Mouse (Mus musculus) E14TG2a.4 (cell line): ENCODE results near the gene Saysd1.

Experiments used
- H3K27me3 ChIP-seq: 2 replicates; pipeline ENCODE4 v1.6.1; 2014; ENCODE audit warnings: low read length, control low read depth; ENCODE audit not compliant: insufficient read depth
- H3K36me3 ChIP-seq: 2 replicates; pipeline ENCODE4 v1.6.1; 2014; ENCODE audit warnings: low read length, control low read depth; ENCODE audit not compliant: insufficient read depth
- H3K4me1 ChIP-seq: replicated peaks from 2 replicates; pipeline ENCODE4 v1.6.1; 2014; ENCODE audit warnings: low read depth, low read length, control low read depth
- H3K4me3 ChIP-seq: replicated peaks from 2 replicates; pipeline ENCODE4 v1.5.1; 2014; ENCODE audit warnings: mild to moderate bottlenecking, low read length
- H3K9me3 ChIP-seq: 2 replicates; pipeline ENCODE4 v1.6.1; 2014; ENCODE audit warnings: low read length, control low read depth
- CTCF ChIP-seq: conservative IDR thresholded peaks from 2 replicates; pipeline ENCODE4 v1.5.1; 2014; ENCODE audit warnings: low read length
- NANOG ChIP-seq: IDR thresholded peaks from 2 replicates; pipeline ENCODE4 v1.6.1; 2014; ENCODE audit warnings: borderline replicate concordance, low read length, mixed read lengths
- POU5F1 ChIP-seq: IDR thresholded peaks from 2 replicates; pipeline ENCODE4 v1.6.1; 2014; ENCODE audit warnings: low read length, borderline replicate concordance

Saysd1 gene

DNA sequence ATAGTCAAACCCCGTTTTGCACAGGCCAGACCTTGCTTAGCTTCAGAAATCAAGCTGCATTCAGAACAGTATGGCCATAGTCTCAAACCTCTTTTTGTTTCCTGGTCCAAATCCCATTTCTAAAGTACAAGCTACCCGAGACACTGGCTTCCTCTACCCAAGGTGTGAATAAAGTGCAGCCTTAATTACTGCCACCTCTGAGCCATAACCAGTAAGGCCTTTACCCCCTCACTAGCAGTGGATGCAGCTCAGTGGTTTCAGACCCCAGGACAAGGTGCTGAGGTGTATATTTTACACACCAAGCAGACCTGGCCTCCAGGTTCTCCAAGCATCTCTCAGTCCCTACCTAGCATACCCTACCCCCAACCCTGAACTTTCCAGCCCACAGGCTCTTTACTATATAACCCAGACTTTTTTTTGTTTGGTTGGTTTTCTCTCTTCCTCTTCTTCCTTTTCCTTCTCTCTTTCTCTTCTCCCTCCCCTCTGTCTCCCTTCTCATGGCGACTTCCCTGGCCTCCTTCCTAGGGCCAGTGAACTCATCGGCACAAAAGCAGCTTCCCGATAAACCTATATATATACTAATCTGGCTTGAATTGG, 56.3 kb downstream of the Saysd1 start:
- Histone ChIP-seq H3K9me3 (no peaks in the 10 kb centered on the region), H3K27me3 (no peaks in the 10 kb centered on the region), H3K4me1 (peaks cover 50% of the 10 kb centered on the region), H3K36me3 (peaks cover 27% of the 10 kb centered on the region), H3K4me3 (peak overlapping the region; percentile 81)
- TF ChIP-seq POU5F1 (no peak), CTCF (no peak), NANOG (no peak)

GRCm38 (mm10) chr14:20081084-20081483, 57.2 kb downstream of the Saysd1 start:
- H3K27me3 ChIP-seq = no peaks in the 10 kb centered on the region

GRCm38 (mm10) chr14:20077181-20077580, 61.2 kb downstream of the Saysd1 start:
- Histone ChIP-seq H3K9me3 (no peaks in the 10 kb centered on the region), H3K36me3 (peaks cover 28% of the 10 kb centered on the region), H3K4me1 (peaks cover 32% of the 10 kb centered on the region), H3K4me3 (no peak overlapping the region), H3K27me3 (no peaks in the 10 kb centered on the region)
- TF ChIP-seq NANOG = no peak
- no peak for TF ChIP-seq CTCF
- TF ChIP-seq POU5F1 = no peak

More at GRCm38 (mm10) chr14:20081084-20081483, 57.2 kb downstream of the Saysd1 start:
- H3K4me1 ChIP-seq = peaks cover 52% of the 10 kb centered on the region
- no peaks in the 10 kb centered on the region for H3K9me3 ChIP-seq
- TF ChIP-seq NANOG (no peak), CTCF (no peak), POU5F1 (no peak)
- peaks cover 28% of the 10 kb centered on the region for H3K36me3 ChIP-seq
- H3K4me3 ChIP-seq = peak overlapping the region; percentile 81

GRCm38 (mm10) chr14:20075544-20075943, 62.8 kb downstream of the Saysd1 start:
- H3K9me3 ChIP-seq = no peaks in the 10 kb centered on the region
- peaks cover 16% of the 10 kb centered on the region for H3K4me1 ChIP-seq
- TF ChIP-seq CTCF = no peak
- TF ChIP-seq POU5F1 = no peak
- no peak for TF ChIP-seq NANOG
- no peaks in the 10 kb centered on the region for H3K27me3 ChIP-seq
- no peak overlapping the region for H3K4me3 ChIP-seq
- peaks cover 18% of the 10 kb centered on the region for H3K36me3 ChIP-seq

GRCm38 (mm10) chr14:20074759-20075158, 63.6 kb downstream of the Saysd1 start:
- Histone ChIP-seq H3K27me3 (no peaks in the 10 kb centered on the region), H3K4me1 (peaks cover 8% of the 10 kb centered on the region)

DNA sequence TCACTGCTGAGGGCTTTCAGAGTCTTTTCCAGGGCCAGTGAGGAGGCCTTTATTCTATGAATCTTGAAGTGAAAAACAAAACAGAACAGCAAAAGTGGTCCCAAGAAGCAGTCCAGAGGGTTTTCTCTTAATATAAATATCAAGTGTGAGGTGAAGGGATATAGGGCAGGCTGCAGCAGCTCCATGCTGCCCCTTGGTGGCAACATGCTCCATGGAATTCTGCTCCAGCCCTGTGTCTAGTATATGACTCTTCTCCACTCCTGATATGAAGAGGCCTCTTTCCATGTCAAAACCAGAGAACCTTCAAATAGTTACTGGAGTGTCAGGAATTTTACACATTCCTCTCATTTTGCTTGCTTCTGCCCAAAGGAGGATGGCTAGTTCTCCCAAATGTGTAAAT, 67.7 kb downstream of the Saysd1 start:
- no peak for TF ChIP-seq NANOG
- no peak for TF ChIP-seq POU5F1
- TF ChIP-seq CTCF = peak; percentile 34
- Histone ChIP-seq H3K36me3 (no peaks in the 10 kb centered on the region), H3K4me3 (no peak overlapping the region), H3K27me3 (no peaks in the 10 kb centered on the region), H3K4me1 (peaks cover 16% of the 10 kb centered on the region), H3K9me3 (no peaks in the 10 kb centered on the region)

More at GRCm38 (mm10) chr14:20074759-20075158, 63.6 kb downstream of the Saysd1 start:
- TF ChIP-seq NANOG = no peak
- TF ChIP-seq POU5F1 = no peak
- no peak for TF ChIP-seq CTCF
- H3K9me3 ChIP-seq = no peaks in the 10 kb centered on the region
- H3K36me3 ChIP-seq = 0 out of 2 replicates have a peak, but pooled peaks cover 11% of the 10 kb centered on the region
- no peak overlapping the region for H3K4me3 ChIP-seq

- Histone ChIP-seq H3K4me1 (peaks cover 16% of the 10 kb centered on the region), H3K36me3 (no peaks in the 10 kb centered on the region), H3K9me3 (no peaks in the 10 kb centered on the region), H3K4me3 (no peak overlapping the region), H3K27me3 (no peaks in the 10 kb centered on the region)
- no peak for TF ChIP-seq POU5F1
- TF ChIP-seq CTCF = peak; percentile 15; the same call in 1 of the 2 replicates
- no peak for TF ChIP-seq NANOG
These were observed 70.0 kb downstream of the Saysd1 start for GRCm38 (mm10) chr14:20068365-20068764.

GRCm38 (mm10) chr14:20067293-20068074, 70.8 kb downstream of the Saysd1 start:
- peaks cover 16% of the 10 kb centered on the region for H3K4me1 ChIP-seq
- H3K27me3 ChIP-seq = no peaks in the 10 kb centered on the region
- H3K36me3 ChIP-seq = no peaks in the 10 kb centered on the region
- H3K9me3 ChIP-seq = no peaks in the 10 kb centered on the region
- TF ChIP-seq POU5F1 (no peak), CTCF (peak; percentile 75)
- H3K4me3 ChIP-seq = peak overlapping the region; percentile 43

GRCm38 (mm10) chr14:20064771-20065170, 73.6 kb downstream of the Saysd1 start:
- Histone ChIP-seq H3K36me3 (no peaks in the 10 kb centered on the region), H3K9me3 (no peaks in the 10 kb centered on the region), H3K27me3 (no peaks in the 10 kb centered on the region), H3K4me1 (peaks cover 16% of the 10 kb centered on the region), H3K4me3 (no peak overlapping the region)
- TF ChIP-seq POU5F1 (no peak), NANOG (no peak), CTCF (no peak)
